ENCODE assay signal across 21 mouse cellular contexts in the genomic region with DNA sequence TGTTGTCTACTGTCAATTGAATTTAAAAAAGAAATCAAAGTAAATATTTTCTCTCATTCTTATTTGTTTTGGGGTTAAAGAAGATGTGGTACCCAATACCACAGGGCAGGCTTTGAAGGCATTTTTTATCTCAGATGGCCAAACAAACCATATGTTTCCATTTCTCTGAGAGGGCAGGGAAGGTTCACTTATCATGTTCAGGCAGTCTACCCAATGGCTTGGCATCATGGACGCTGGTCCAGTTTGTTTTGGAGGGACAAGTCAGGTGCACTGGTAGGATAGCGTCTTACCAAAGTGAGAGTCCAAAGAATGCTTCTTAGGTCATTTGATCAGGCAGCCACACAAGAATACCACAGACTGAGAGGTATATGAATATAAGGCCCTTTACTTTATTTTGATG.
DNase-seq lines count a peak whose midpoint lies in the region; ATAC-seq and TF ChIP-seq lines count a peak whose summit lies in the region.
"Had no signal": no experiment of that assay in that cellular context is flagged by ENCODE, and none has a peak within 500 bp of the region (broad histone marks: within the 10 kb centered on the region; RNA-seq: fewer than 3 reads in every experiment).

No protein-coding gene starts in this region.

- TF ChIP-seq CTCF in intestine, postnatal 0 days (IDR thresholded peaks at IDR 0.05; ENCODE audit: low read depth), result no peak

- no peak overlapping the region for H3K4me3 ChIP-seq in liver, embryonic 15.5 days (replicated peaks)
- H3K4me3 ChIP-seq in intestine, postnatal 0 days (ENCODE audit: low read depth, low read length), result no peak overlapping the region
- H3K4me3 ChIP-seq: embryonic facial prominence, embryonic 10.5 days; erythroblast, embryonic 14.5 days; forebrain, embryonic 15.5 days; heart, adult 2 months; heart, embryonic 15.5 days; hindbrain, embryonic 13.5 days had no signal

- peaks cover 7% of the 10 kb centered on the region for H3K27me3 ChIP-seq in liver, embryonic 15.5 days
- H3K27me3 ChIP-seq in intestine, postnatal 0 days (replicated peaks; ENCODE audit: control insufficient read depth, insufficient read depth, low read length), result no peaks in the 10 kb centered on the region
- H3K27me3 ChIP-seq: CH12.LX; forebrain, embryonic 15.5 days; heart, embryonic 15.5 days; Patski had no signal

- peak; percentile 34 for DNase-seq in induced T-regulatory cell, adult 2 months (ENCODE audit: low read depth)
- no peak for DNase-seq in thymus, postnatal 0 days (ENCODE audit: low spot score)
- no peak for DNase-seq in layer of hippocampus, postnatal 10 days (ENCODE audit: low spot score in 2 of 2)
- DNase-seq: adrenal gland, postnatal 14 days; cerebellum, adult 11-12 months; cerebellum, postnatal 10 days; gastrocnemius, postnatal 36 days; heart, adult 2 months; heart, postnatal 14 days had no signal

- 29% methylated on average over 2 of the region's 2 CpGs for WGBS in liver, embryonic 15.5 days (ENCODE audit: insufficient replicate concordance)
- WGBS in intestine, postnatal 0 days, result 91% methylated on average over 2 of the region's 2 CpGs

- H3K4me2 ChIP-seq in liver, embryonic 15.5 days, result no peak overlapping the region
- H3K4me2 ChIP-seq in intestine, postnatal 0 days (replicated peaks; ENCODE audit: low read depth), result no peak overlapping the region
- H3K4me2 ChIP-seq: forebrain, embryonic 15.5 days; heart, embryonic 11.5 days; heart, embryonic 15.5 days; hindbrain, embryonic 13.5 days had no signal

- peak; percentile 80 for ATAC-seq in erythroblast, adult 5-6 weeks (replicated peaks; ENCODE audit: low FRiP score, poor library complexity, severe bottlenecking)
- peak; percentile 2; the same call in 1 of the 2 replicates for ATAC-seq in liver, embryonic 15.5 days (ENCODE audit: insufficient read depth)
- ATAC-seq in megakaryocyte-erythroid progenitor cell, adult 5-6 weeks (replicated peaks; ENCODE audit: low FRiP score, low TSS enrichment, poor library complexity, severe bottlenecking), result peak; percentile 59
- no peak for ATAC-seq in intestine, postnatal 0 days
- ATAC-seq: forebrain, embryonic 15.5 days; Patski had no signal

- H3K27ac ChIP-seq in liver, embryonic 15.5 days (replicated peaks), result no peak overlapping the region
- H3K27ac ChIP-seq in intestine, postnatal 0 days (ENCODE audit: low read depth, low read length), result no peak overlapping the region
- H3K27ac ChIP-seq: embryonic facial prominence, embryonic 10.5 days; forebrain, embryonic 15.5 days; heart, adult 2 months; heart, embryonic 15.5 days; hindbrain, embryonic 13.5 days had no signal

- no peak overlapping the region for H3K9ac ChIP-seq in liver, embryonic 15.5 days
- H3K9ac ChIP-seq in intestine, postnatal 0 days (ENCODE audit: low read depth, low read length), result no peak overlapping the region
- H3K9ac ChIP-seq: forebrain, embryonic 15.5 days; heart, embryonic 15.5 days; hindbrain, embryonic 13.5 days had no signal

- no peaks in the 10 kb centered on the region for H3K9me3 ChIP-seq in liver, embryonic 15.5 days (replicated peaks)
- no peaks in the 10 kb centered on the region for H3K9me3 ChIP-seq in intestine, postnatal 0 days (ENCODE audit: control insufficient read depth)
- H3K9me3 ChIP-seq: forebrain, embryonic 15.5 days; heart, embryonic 15.5 days; hindbrain, embryonic 13.5 days had no signal

- no peaks in the 10 kb centered on the region for H3K36me3 ChIP-seq in liver, embryonic 15.5 days (replicated peaks)
- H3K36me3 ChIP-seq in intestine, postnatal 0 days (ENCODE audit: control insufficient read depth, insufficient read depth), result no peaks in the 10 kb centered on the region
- H3K36me3 ChIP-seq: embryonic facial prominence, embryonic 10.5 days; forebrain, embryonic 15.5 days; heart, embryonic 15.5 days; hindbrain, embryonic 13.5 days had no signal

- peaks cover 35% of the 10 kb centered on the region for H3K4me1 ChIP-seq in liver, embryonic 15.5 days (replicated peaks)
- H3K4me1 ChIP-seq in intestine, postnatal 0 days (replicated peaks; ENCODE audit: control insufficient read depth, insufficient read depth, low read length), result peaks cover 2% of the 10 kb centered on the region; the same call in 1 of the 2 replicates
